Mouse (Mus musculus) testis, adult 2 months (tissue): ENCODE data around the gene Morc3. TPM values are rescaled to one million over a fixed set of nuclear protein-coding genes. Genes with fewer than 3 reads are reported as not detected.

Experiments used
- H3K27ac ChIP-seq: fragments of 200-500 bp; 2 replicates; pipeline ENCODE4 v1.5.1; 2012; ENCODE audit warnings: low read depth, low read length; ENCODE audit not compliant: control insufficient read depth, insufficient read depth
- H3K27me3 ChIP-seq: fragments of 200-500 bp; 2 replicates; pipeline ENCODE4 v1.6.1; 2012; ENCODE audit warnings: mild to moderate bottlenecking, low read length, moderate library complexity; ENCODE audit not compliant: control insufficient read depth, insufficient read depth
- H3K36me3 ChIP-seq: fragments of 200-500 bp; 2 replicates; pipeline ENCODE4 v1.6.1; 2012; ENCODE audit warnings: mild to moderate bottlenecking, low read length; ENCODE audit not compliant: control insufficient read depth, insufficient read depth
- H3K4me1 ChIP-seq: fragments of 200-500 bp; 2 replicates; pipeline ENCODE4 v1.6.1; 2012; ENCODE audit warnings: low read length; ENCODE audit not compliant: control insufficient read depth, insufficient read depth
- H3K4me3 ChIP-seq: fragments of 200-500 bp; 2 replicates; pipeline ENCODE4 v1.5.1; 2012; ENCODE audit warnings: low read depth, mild to moderate bottlenecking, low read length, moderate library complexity, mixed read lengths; ENCODE audit not compliant: control insufficient read depth
- CTCF ChIP-seq: fragments of 200-500 bp; IDR thresholded peaks from 2 replicates; pipeline ENCODE4 v1.5.1; 2012; ENCODE audit warnings: low read depth, mild to moderate bottlenecking, inconsistent platforms, low read length, moderate library complexity; ENCODE audit not compliant: control insufficient read depth, insufficient read depth, insufficient replicate concordance
- POLR2A ChIP-seq: fragments of 200-500 bp; IDR thresholded peaks from 2 replicates; pipeline ENCODE4 v1.6.1; 2012; ENCODE audit warnings: low read depth, mild to moderate bottlenecking, inconsistent platforms, low read length, moderate library complexity; ENCODE audit not compliant: control insufficient read depth
- polyA plus RNA-seq: library from polyadenylated mRNA; depleted of rRNA; stranded (reverse); fragments of >200 nt; gene quantifications from 2 replicates; pipeline ENCODE4 v1.2.3, GENCODE M21; 2012

Gene Morc3
- polyA plus RNA-seq, 1 experiment: 11.6 TPM

DNA sequence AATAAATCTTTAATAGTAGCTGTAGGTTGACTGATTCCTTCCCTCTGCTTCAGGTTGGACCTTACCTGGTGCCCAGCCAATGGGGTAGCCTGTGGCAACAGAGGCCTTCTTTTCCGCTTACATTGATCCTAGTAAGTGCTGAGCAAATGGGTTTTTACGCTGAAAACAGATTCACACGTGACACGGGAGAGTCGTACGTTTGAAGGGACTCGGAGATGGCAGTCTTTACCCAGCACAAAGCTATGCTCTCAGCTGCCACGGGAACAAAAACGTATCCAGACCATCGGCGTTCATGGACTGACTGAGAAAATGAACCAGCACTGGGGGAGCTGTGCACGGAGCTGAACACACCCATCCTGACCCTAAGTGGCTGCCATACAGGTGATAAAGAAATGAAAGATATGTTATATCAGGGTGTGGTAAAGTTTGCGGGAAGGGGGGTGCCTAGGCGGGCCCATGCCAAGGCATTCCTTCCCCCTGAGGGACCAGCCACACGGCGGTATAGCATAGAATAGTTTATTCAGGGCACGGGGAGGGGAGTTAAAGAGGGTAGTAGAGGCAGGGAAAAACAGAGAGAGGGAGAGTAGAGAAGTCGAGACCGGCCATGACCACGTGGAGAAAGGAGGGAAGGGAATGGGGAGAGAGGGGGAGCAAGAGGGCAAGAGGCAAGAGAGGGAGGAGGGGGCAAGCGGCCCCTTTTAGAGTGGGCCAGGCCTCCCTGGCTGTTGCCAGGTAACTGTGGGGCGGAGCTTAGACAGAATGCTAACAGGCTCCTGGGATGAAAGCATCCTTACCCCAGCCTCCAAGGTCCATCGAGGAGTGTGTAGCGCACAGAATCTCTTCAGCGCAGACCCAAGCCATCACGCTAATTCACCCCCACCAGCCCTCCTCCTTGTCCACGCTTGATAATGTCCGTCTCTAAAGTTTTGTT is 79.1 kb downstream of the Morc3 start:
- TF ChIP-seq CTCF: no peak
- Histone ChIP-seq H3K27ac (no peak overlapping the region), H3K27me3 (no peaks in the 10 kb centered on the region), H3K36me3 (no peaks in the 10 kb centered on the region), H3K4me3 (peak overlapping the region; percentile 80), H3K4me1 (peaks cover 9% of the 10 kb centered on the region)

- Histone ChIP-seq H3K27me3 (no peaks in the 10 kb centered on the region), H3K4me1 (peaks cover 9% of the 10 kb centered on the region), H3K36me3 (no peaks in the 10 kb centered on the region), H3K27ac (no peak overlapping the region), H3K4me3 (no peak overlapping the region)
- TF ChIP-seq POLR2A: no peak
- no peak for TF ChIP-seq CTCF
Observed at GRCm38 (mm10) chr16:93912158-93912557, 80.2 kb downstream of the Morc3 start.

- TF ChIP-seq CTCF (no peak), POLR2A (no peak)
- Histone ChIP-seq H3K27ac (no peak overlapping the region), H3K4me3 (no peak overlapping the region), H3K4me1 (peaks cover 9% of the 10 kb centered on the region), H3K36me3 (no peaks in the 10 kb centered on the region), H3K27me3 (no peaks in the 10 kb centered on the region)
Observed at GRCm38 (mm10) chr16:93912808-93913207, 80.9 kb downstream of the Morc3 start.

DNA sequence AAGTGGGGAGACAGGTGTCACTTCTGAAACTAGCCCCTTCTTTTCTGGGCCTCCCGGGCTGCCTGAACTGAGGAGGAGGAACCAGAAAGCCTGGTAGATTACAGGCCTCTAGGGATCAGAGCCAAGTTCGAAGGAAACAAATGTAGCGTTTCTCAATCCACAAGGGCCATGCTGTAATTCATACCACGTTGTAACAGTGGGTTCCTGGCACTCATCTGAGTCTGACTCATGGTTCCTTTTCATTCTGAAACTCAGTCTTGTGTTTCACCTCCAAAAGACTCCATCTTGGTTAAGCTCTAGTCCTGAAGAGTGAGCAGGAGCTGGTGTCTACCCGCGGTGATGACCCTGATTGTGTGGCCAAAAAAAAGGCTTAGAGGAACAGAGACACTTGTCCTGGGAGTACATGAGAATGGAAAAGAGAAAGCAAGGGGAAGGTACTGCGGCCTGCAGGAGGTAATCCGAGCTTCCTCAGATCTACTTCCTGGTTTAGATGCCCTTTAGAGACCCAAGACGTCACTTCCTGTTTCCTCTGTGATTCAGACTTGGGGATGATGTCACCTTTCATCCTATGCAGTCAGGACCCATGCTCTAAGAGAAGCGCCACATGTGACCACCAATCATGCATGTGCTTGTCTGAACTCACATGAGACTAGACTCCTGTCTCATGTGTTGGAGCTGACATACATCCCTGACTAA is 82.1 kb downstream of the Morc3 start:
- no peaks in the 10 kb centered on the region for H3K27me3 ChIP-seq
- H3K36me3 ChIP-seq: no peaks in the 10 kb centered on the region
- H3K4me1 ChIP-seq: peaks cover 17% of the 10 kb centered on the region
- 0 out of 2 replicates have a peak overlapping the region, but pooled peaks have one; percentile 15 for H3K27ac ChIP-seq
- TF ChIP-seq CTCF: no peak
- no peak overlapping the region; the same call in 1 of the 2 replicates for H3K4me3 ChIP-seq

DNA sequence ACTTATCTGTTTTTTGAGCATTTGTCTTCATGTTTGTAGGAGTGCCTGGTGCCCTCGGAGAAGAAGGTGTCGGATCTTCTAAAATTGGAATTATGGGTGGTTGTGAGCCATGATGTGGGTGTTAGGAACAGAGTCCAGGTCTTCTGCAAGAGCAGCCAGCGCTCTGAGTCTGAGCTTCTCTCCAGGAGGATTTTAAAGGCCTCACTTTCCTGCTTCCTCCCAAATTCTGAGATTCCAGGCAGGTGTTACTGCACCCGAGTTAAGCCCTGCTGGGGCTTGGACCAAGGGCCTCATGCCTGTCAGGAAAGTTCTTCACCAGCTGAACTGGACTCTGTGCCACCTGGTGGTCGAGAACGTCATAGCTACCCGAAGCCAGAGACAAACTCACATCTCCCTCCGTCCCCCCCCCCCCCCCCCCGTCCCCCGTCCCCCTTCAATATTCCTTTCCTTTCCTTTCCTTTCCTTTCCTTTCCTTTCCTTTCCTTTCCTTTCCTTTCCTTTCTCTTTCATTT is 83.5 kb downstream of the Morc3 start:
- Histone ChIP-seq H3K4me3 (no peak overlapping the region), H3K27ac (no peak overlapping the region), H3K36me3 (no peaks in the 10 kb centered on the region), H3K4me1 (peaks cover 24% of the 10 kb centered on the region), H3K27me3 (no peaks in the 10 kb centered on the region)
- TF ChIP-seq POLR2A (no peak), CTCF (peak; percentile 10; the same call in 1 of the 2 replicates)

DNA sequence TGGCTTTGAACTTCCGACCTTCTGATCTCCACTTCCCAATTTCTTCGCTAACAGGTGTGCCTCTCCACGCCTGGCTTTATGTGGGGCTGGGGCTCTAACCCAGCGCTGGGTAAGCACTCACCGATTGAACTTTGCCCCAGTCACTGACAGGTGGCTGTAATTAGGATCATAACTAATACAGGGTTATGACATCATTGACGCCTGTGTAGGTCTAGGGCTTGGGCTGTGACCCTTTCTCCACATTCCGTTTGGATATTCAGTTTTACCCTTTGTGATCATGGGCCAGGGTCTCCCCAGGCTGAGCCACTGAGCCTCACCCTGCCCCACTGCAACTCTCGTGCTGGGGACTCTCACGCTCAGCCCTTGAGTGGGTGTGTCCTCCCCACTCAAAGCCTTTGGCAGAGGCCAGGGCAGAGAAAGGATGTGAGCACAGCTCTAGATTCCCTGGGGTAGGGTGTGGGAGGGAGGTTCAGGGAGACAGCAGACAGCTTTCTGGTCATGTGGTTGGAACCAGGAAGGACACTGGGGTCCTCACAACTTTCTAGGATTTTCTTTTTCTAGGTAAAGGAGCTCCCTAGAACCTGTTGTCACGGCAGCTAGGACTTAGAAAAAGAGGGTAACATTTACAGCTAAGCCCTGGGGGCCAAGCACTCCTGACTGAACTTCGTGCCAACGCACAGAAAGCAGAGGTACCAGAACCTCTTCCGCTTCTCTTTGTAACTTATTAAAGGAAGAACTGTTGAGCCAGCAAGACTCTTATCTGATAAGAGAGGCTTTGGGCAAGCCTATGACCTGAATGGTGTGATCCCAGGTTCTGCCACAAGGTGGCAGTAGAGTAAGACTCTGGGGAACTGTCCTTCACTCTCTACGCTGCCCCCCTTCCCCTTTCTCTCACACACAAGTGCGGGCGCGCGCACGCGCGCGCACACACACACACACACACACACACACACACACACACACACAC is 86.1 kb downstream of the Morc3 start:
- TF ChIP-seq POLR2A (no peak), CTCF (peak; percentile 70; the same call in 1 of the 2 replicates)

GRCm38 (mm10) chr16:93918679-93919060 is 86.7 kb downstream of the Morc3 start:
- no peak overlapping the region for H3K27ac ChIP-seq
- TF ChIP-seq POLR2A (no peak), CTCF (no peak)
- H3K4me3 ChIP-seq: no peak overlapping the region
- no peaks in the 10 kb centered on the region for H3K36me3 ChIP-seq
- no peaks in the 10 kb centered on the region for H3K27me3 ChIP-seq
- H3K4me1 ChIP-seq: peaks cover 14% of the 10 kb centered on the region

More for the DNA sequence above, 86.1 kb downstream of the Morc3 start:
- peaks cover 14% of the 10 kb centered on the region for H3K4me1 ChIP-seq
- no peak overlapping the region for H3K27ac ChIP-seq
- H3K36me3 ChIP-seq: no peaks in the 10 kb centered on the region
- H3K27me3 ChIP-seq: no peaks in the 10 kb centered on the region
- no peak overlapping the region for H3K4me3 ChIP-seq
